Mouse (Mus musculus): ENCODE measurements around the gene Hmgn2. TPM values are rescaled to one million over a fixed set of nuclear protein-coding genes. Genes with fewer than 3 reads are reported as not detected.
A peak's percentile ranks its signal among the peaks of the same experiment; 100 is the strongest.

Gene Hmgn2
- polyA plus RNA-seq, 1 experiment = 431 TPM

- H3K27ac ChIP-seq (ENCODE audit: insufficient read depth, low read length) = no peak overlapping the region; the same call in 1 of the 2 replicates
- no peak for TF ChIP-seq CTCF (IDR thresholded peaks at IDR 0.05; ENCODE audit: borderline replicate concordance, insufficient read depth, low read length)
- TF ChIP-seq POLR2A (IDR thresholded peaks at IDR 0.05; ENCODE audit: low read depth, low read length) = no peak
- H3K4me3 ChIP-seq (ENCODE audit: insufficient read depth, low read length) = peak overlapping the region; percentile 95
- H3K4me1 ChIP-seq (ENCODE audit: control insufficient read depth, insufficient read depth, low read length) = peaks cover 4% of the 10 kb centered on the region
Observed at GRCm38 (mm10) chr4:133966271-133966940, 2.0 kb downstream of the Hmgn2 start.

- TF ChIP-seq POLR2A (IDR thresholded peaks at IDR 0.05; ENCODE audit: low read depth, low read length) (0 out of 2 replicates have a peak, but pooled peaks have one; percentile 18), CTCF (IDR thresholded peaks at IDR 0.05; ENCODE audit: borderline replicate concordance, insufficient read depth, low read length) (no peak)
- Histone ChIP-seq H3K4me1 (ENCODE audit: control insufficient read depth, insufficient read depth, low read length) (peaks cover 4% of the 10 kb centered on the region), H3K4me3 (ENCODE audit: insufficient read depth, low read length) (no peak overlapping the region), H3K27ac (ENCODE audit: insufficient read depth, low read length) (no peak overlapping the region)
Observed at GRCm38 (mm10) chr4:133962566-133962965, 5.9 kb downstream of the Hmgn2 start.

DNA sequence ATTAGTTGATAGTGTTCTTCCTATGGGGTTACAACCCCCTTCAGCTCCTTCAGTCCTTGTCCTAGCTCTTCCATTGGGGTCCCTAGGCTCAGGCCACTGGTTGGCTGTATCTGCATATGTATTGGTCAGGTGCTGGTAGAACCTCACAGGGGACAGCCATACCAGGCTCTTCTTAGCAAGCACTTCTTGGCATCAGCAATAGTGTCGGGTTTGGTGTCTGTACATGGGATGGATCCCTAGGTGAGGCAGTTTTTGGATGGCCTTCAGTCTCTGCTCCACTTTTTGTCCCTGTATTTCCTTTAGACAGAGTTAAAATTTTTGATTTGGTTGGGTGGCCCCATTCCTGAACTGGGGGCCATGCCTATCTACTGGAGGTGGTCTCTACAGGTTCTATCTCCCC, 9.6 kb downstream of the Hmgn2 start:
- TF ChIP-seq POLR2A (IDR thresholded peaks at IDR 0.05; ENCODE audit: low read depth, low read length) = no peak
- TF ChIP-seq CTCF (IDR thresholded peaks at IDR 0.05; ENCODE audit: borderline replicate concordance, insufficient read depth, low read length) = no peak
- Histone ChIP-seq H3K27ac (ENCODE audit: insufficient read depth, low read length) (no peak overlapping the region), H3K4me3 (ENCODE audit: insufficient read depth, low read length) (no peak overlapping the region), H3K4me1 (ENCODE audit: control insufficient read depth, insufficient read depth, low read length) (no peaks in the 10 kb centered on the region; the same call in 1 of the 2 replicates)

DNA sequence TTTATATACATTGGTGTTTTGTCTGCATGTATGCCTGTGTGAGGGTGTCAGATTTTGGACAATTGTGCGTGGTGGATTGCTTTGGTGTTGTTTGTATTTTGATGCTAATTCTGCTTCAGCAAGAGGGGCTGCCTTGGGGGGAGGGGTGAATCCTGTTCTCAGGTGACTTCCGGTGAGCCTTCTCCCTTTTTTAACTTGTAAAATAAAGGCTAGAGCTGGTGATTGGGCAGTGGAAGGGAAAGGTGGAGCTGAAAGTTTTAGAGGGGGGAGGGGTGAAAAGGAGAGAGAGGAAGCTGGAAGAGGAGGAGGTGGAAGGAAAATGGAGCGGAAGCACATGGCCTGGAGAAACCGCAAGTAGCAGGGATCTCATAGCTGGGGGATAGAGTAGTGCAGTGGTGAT, 12.1 kb downstream of the Hmgn2 start:
- TF ChIP-seq POLR2A (IDR thresholded peaks at IDR 0.05; ENCODE audit: low read depth, low read length) = no peak
- no peak for TF ChIP-seq CTCF (IDR thresholded peaks at IDR 0.05; ENCODE audit: borderline replicate concordance, insufficient read depth, low read length)
- no peak overlapping the region for H3K27ac ChIP-seq (ENCODE audit: insufficient read depth, low read length)
- H3K4me3 ChIP-seq (ENCODE audit: insufficient read depth, low read length) = no peak overlapping the region
- no peaks in the 10 kb centered on the region for H3K4me1 ChIP-seq (ENCODE audit: control insufficient read depth, insufficient read depth, low read length)

GRCm38 (mm10) chr4:133946736-133947135, 21.7 kb downstream of the Hmgn2 start:
- H3K27ac ChIP-seq (ENCODE audit: insufficient read depth, low read length) = no peak overlapping the region
- H3K4me1 ChIP-seq (ENCODE audit: control insufficient read depth, insufficient read depth, low read length) = no peaks in the 10 kb centered on the region
- no peak overlapping the region for H3K4me3 ChIP-seq (ENCODE audit: insufficient read depth, low read length)
- TF ChIP-seq POLR2A (IDR thresholded peaks at IDR 0.05; ENCODE audit: low read depth, low read length) (no peak), CTCF (IDR thresholded peaks at IDR 0.05; ENCODE audit: borderline replicate concordance, insufficient read depth, low read length) (no peak)

DNA sequence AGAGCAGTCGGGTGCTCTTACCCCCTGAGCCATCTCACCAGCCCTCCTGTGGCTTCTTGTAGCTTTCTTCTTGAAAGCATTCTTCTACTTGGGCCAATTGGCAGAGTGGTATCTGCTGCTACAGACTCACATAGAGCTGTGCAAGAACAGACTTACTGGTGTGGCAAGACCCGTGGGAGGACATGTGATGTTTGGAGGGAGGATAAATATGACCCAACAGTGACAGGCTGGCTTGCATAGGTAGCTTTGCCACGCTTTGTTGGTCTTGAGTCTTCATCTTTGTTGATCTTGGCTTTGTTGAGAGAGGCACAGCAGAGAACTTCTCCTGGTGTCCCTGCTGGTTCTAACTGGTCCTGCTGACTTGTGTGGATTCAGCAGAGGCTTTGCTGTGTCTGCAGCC, 24.7 kb downstream of the Hmgn2 start:
- Histone ChIP-seq H3K4me3 (ENCODE audit: insufficient read depth, low read length) (no peak overlapping the region), H3K4me1 (ENCODE audit: control insufficient read depth, insufficient read depth, low read length) (0 out of 2 replicates have a peak, but pooled peaks cover 5% of the 10 kb centered on the region), H3K27ac (ENCODE audit: insufficient read depth, low read length) (no peak overlapping the region)
- TF ChIP-seq CTCF (IDR thresholded peaks at IDR 0.05; ENCODE audit: borderline replicate concordance, insufficient read depth, low read length) (no peak), POLR2A (IDR thresholded peaks at IDR 0.05; ENCODE audit: low read depth, low read length) (no peak)

GRCm38 (mm10) chr4:133942679-133943078, 25.8 kb downstream of the Hmgn2 start:
- H3K27ac ChIP-seq (ENCODE audit: insufficient read depth, low read length) = no peak overlapping the region
- H3K4me1 ChIP-seq (ENCODE audit: control insufficient read depth, insufficient read depth, low read length) = 0 out of 2 replicates have a peak, but pooled peaks cover 5% of the 10 kb centered on the region
- no peak overlapping the region for H3K4me3 ChIP-seq (ENCODE audit: insufficient read depth, low read length)
- TF ChIP-seq CTCF (IDR thresholded peaks at IDR 0.05; ENCODE audit: borderline replicate concordance, insufficient read depth, low read length) = no peak
- no peak for TF ChIP-seq POLR2A (IDR thresholded peaks at IDR 0.05; ENCODE audit: low read depth, low read length)

DNA sequence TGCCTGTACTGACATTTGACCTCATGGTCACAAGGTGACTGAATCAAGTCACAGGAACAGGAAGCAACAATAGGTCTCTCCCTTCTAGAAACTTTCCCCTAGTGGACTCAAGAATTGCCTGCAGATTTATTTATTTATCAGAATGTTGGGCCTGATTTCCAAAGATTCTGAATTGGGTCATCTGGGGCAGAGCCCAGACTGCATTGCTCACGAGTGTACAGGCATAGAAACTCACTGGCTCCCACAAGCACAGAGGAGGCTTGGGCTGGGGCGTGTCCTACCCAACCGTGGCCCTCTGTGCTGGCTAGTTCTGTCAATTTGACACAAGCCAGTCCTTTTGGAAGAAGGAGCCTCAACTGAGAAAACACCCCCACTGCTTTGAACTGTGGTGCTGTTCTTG, 26.9 kb downstream of the Hmgn2 start:
- TF ChIP-seq CTCF (IDR thresholded peaks at IDR 0.05; ENCODE audit: borderline replicate concordance, insufficient read depth, low read length) (no peak), POLR2A (IDR thresholded peaks at IDR 0.05; ENCODE audit: low read depth, low read length) (no peak)
- no peak overlapping the region for H3K4me3 ChIP-seq (ENCODE audit: insufficient read depth, low read length)

DNA sequence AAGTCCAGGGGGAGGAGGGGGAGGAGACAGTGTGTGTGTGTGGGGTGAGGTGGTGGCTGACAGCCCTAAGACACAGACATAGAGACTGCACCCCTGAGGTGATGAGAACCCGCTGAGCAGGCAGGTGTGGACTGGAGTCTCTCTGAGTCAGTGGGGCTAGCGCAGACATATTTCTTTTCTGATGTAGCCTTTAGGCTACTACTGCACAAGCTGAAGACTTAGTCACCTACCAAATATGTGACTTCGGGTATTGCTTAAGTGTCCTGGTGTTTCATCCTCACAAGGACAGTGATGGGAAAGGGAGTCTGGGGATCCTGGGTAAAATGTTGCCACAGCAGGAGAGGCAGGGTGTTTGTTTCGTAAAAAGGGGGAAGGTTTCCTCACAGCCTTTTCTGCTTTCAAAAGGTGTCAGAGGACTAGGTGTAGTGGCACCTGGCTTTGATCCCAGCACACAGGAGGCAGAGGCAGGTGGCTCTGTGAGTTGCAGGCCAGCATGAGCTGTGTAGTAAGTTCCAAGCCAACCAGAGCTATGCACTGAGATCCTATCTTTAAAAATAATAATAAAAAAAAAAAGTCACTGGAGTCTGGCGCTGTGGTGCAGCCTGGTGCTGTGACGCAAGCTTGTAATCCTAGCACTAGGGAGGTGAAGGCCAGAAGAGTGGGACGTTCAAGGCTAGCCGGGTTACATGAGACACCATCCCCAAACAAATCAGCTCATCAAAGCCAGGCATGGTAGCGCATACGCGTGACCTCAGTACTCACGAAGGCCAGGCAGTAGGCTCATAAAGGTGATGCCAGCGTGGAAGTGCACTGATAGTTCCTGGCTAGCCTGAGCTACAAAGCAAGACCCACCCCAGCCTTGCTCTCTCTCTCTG, 27.8 kb downstream of the Hmgn2 start:
- TF ChIP-seq POLR2A (IDR thresholded peaks at IDR 0.05; ENCODE audit: low read depth, low read length) = no peak
- TF ChIP-seq CTCF (IDR thresholded peaks at IDR 0.05; ENCODE audit: borderline replicate concordance, insufficient read depth, low read length) = no peak
- Histone ChIP-seq H3K27ac (ENCODE audit: insufficient read depth, low read length) (no peak overlapping the region), H3K4me3 (ENCODE audit: insufficient read depth, low read length) (no peak overlapping the region), H3K4me1 (ENCODE audit: control insufficient read depth, insufficient read depth, low read length) (0 out of 2 replicates have a peak, but pooled peaks cover 5% of the 10 kb centered on the region)

More for the DNA sequence above, 26.9 kb downstream of the Hmgn2 start:
- no peak overlapping the region for H3K27ac ChIP-seq (ENCODE audit: insufficient read depth, low read length)
- H3K4me1 ChIP-seq (ENCODE audit: control insufficient read depth, insufficient read depth, low read length) = 0 out of 2 replicates have a peak, but pooled peaks cover 5% of the 10 kb centered on the region

Data from embryonic fibroblast, embryonic 13.5 days (primary cell).